Mouse (Mus musculus) heart, postnatal 0 days (tissue): ENCODE results near the gene Yes1.
"Not testable (repeated sequence)": the region's sequence is repeated elsewhere in the genome, so short reads cannot be mapped to it uniquely, and the experiment has no call there.

Experiments
- CTCF ChIP-seq: IDR thresholded peaks from 2 replicates; pipeline ENCODE4 v1.5.1; 2016; ENCODE audit warnings: antibody characterized with exemption, control low read depth, low read depth
- EP300 ChIP-seq: IDR thresholded peaks from 2 replicates; pipeline ENCODE4 v1.6.1; 2016; ENCODE audit warnings: antibody characterized with exemption, low read depth

DNA sequence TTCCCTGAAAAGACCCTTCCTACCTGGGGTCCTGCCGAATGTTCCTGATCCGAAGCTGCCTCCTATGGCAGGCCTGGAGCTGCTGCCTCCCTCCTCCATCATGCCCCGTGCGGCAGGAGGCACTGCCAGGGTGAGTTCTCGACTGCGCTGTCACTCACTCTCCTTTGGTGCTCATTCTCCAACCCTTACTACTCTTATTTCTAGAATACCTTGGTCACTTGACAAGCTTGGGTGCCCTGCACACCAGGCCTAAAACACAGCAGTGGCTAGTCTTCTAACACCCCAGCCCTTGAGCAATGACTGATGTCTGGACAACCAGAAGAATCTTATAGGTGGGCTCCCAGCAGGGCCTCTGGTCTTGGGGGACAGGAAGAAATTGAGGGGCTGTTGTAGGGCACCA lies 122.9 kb downstream of the Yes1 start:
- not testable (repeated sequence) for TF ChIP-seq CTCF, EP300
